Mouse (Mus musculus) left cerebral cortex, postnatal 10 days (tissue): ENCODE data around the gene Zfp983. TPM values are rescaled to one million over a fixed set of nuclear protein-coding genes. Genes with fewer than 3 reads are reported as not detected.
A peak's percentile ranks its signal among the peaks of the same experiment; 100 is the strongest.
"Not testable (repeated sequence)": the region's sequence is repeated elsewhere in the genome, so short reads cannot be mapped to it uniquely, and the experiment has no call there.

Experiments
- DNase-seq, 2 experiments: peaks; one replicate each; pipeline ENCODE4 v3.0.0; 2021 to 2022; ENCODE audit warnings: low spot score in 2 of 2, mixed read lengths in 1 of 2; ENCODE audit errors: extremely low spot score in 1 of 2
- intact Hi-C: fragments of 180-260 bp; cut with DNase I; formaldehyde crosslinking; loops from one replicate; pipeline ENCODE4 v1.15.1; 2025
- total RNA-seq, 2 experiments: library from RNA; stranded (reverse); gene quantifications; 2 replicates each; pipeline ENCODE4 v1.2.3; 2021

Gene Zfp983
- 10 to 100 TPM; 11.9 to 13.6 TPM for total RNA-seq

DNA sequence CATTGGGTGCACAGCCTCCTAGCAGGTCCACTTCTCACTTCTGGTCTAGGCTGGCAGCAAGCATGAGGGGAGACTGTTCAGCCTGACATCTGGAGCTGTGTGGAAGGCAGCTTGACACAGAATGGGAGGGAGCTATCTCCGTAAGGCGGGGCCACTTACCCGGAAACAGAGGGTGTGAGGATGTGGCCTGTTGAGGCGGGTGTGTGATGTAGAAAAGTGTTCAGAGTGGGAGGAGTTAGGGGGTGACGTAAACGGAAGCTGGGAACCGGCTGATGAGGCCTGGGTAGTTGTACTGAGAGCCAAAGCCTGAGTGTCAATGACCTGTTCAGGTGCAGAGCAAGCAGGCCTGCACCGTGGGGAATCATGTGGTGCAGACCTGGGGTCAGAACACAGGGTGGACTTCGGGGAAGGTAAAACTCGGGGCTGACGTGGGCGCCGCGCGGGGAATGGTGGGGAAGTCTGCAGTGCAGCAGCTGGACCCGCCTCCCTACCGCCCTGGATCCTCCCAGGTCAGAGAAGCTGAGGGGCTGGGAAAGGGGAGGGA, at the start of gene Zfp983:
Gene Zfp983 (plus strand): TSS at position 261 of the 544 bp plus-strand sequence.
- DNase-seq, result peak; percentile 63 to 86
- intact Hi-C loops, result not testable (repeated sequence)

DNA sequence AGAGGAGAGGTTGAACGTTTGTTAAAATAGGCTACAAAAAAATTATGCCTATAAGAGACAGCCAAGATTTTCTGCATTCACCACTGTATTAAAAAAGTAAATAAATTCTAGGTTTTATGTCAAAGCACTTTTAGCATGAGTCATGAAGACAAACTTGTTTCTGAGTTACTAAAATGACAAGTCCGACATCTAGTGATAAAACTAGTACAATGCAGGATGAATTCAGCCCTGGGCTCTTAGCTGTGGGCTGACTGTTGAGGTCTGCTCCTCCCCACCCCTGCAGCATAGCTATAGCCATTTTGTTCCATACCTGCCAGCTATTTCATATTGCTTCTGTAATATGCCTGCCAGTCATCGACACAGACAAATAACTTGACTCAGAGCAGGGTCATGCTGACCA, 34.1 kb upstream of the Zfp983 start:
- DNase-seq, result no peak
- intact Hi-C loops, result no loop called here

DNA sequence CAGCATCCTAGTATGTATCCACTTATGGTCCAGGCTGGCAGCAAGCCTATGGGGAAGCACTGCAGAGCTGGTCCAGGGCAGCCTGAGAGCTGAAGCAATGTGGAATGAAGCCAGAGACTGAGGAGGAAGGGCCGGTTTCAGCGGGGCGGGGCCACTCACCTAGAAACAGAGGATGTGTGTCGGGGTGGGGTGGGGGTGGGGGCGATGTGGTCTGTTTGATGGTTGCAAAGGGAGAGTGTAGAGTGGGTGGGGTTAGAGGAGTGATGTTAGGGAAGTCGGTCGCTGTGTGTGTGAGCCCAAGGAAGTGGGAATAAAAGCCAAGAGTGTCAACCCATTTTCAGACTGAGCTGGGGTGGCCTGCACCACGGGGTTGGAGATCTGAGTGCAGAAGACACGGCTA, 33.1 kb upstream of the Zfp983 start:
- intact Hi-C loops, result no loop called here

DNA sequence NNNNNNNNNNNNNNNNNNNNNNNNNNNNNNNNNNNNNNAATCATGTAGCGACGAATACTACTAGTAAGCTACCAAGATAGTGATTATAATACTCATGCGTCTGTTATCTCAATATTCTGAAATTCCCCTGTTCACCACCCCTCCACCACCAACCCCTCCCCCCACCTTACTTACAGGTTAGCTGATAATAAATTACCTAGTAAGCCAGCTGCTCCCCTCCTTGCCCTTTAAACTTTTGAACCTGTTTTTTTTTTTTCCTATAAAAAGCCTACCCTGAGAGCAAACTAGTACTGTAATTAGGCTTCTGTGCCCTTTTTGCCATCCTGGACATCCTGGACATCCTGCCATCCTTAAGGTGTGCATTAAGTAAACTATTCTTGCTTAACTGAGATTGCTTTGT, 26.8 kb upstream of the Zfp983 start:
- intact Hi-C loops, result no loop called here

More for the DNA sequence above, 33.1 kb upstream of the Zfp983 start:
- DNase-seq, result no peak

DNA sequence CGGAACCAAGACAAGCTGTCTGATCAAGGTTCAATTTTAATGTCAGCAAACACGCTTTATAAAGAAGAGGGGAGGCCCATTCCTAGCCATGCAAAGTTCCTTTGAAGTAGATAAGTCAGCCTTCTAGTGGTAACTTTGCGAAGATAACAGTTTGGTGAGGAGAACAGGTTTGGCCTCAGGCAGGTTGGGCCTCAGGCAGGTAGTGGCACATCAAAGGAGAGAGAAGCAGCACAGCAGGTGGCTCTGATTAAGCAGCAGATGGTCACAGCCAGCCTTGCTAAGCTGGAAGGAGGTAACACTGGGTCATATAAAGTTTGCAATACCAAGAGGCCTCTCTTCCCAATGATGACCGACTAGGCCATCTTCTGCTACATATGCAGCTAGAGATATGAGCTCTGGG, 14.7 kb upstream of the Zfp983 start:
- intact Hi-C loops, DNase-seq: not testable (repeated sequence)

More for the DNA sequence above, 26.8 kb upstream of the Zfp983 start:
- no peak for DNase-seq

DNA sequence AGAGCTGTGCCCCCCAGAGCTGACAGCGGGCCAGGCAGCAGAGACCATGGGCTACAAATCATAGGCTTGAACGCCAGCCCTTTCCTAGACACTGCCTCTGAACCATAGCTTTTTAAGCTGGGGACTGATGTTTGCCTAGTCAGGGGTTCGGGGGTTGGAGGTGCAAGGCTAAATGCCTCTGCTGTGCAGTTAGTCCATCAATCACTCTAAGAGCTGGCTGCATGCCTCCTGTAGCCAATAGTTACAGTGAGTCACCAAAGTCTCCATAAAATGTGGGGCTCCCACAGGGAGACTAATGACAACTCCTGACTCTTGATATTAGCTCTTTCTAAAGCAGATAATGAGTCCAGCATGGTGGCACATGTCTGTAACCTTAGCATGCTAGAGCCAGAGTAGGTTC, 1.6 kb upstream of the Zfp983 start:
- DNase-seq, result no peak
- intact Hi-C loops, result loop anchor here (2.0 kb wide), 1 partner anchor 30 kb away; no protein-coding TSS in a partner anchor

DNA sequence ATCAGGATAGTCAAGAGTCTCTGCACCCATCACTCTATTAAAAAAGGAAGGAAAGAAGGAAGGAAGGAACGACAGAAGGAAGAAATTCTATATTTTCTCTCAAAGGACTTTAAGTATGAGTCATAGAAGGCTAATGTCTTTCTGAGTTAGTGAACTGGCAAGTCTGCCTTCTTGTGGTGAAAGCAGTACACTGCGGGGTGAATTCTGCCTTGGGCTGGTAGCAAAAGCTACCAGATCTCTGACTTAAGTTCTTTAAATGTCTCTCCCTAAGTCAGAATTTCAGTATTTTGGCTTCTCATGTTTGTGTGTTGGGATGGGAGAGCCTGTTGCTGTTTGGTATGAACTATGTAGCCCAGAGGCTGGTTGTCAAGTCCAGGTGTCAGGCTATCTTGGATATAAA, 488 bp upstream of the Zfp983 start:
- intact Hi-C loops, result loop anchor here (2.0 kb wide), 1 partner anchor 29 kb away; no protein-coding TSS in a partner anchor
- DNase-seq, result peak in 1 of 2 experiments; percentile 24

DNA sequence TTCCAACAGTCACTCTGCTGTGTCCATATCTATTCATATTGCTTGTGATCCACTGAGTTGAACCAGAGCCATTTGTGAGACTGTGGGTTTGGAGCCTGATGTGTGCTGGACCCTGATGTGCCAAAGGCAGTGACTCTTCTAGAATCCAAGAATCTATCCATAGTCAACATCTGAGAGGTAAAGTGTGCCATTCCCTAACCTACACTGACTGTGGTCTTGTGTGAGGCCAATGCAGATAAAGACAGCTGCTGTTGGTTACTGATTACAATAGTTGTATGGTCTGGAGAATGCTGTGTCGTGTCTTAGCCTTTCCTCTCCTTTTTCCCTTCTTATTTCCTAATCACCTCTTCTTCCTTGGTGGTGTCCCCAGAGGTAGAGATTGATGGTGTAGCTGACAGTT, 28.4 kb downstream of the Zfp983 start:
- intact Hi-C loops, result loop anchor here (2.0 kb wide), 1 partner anchor 30 kb away; no protein-coding TSS in a partner anchor
- not testable (repeated sequence) for DNase-seq

DNA sequence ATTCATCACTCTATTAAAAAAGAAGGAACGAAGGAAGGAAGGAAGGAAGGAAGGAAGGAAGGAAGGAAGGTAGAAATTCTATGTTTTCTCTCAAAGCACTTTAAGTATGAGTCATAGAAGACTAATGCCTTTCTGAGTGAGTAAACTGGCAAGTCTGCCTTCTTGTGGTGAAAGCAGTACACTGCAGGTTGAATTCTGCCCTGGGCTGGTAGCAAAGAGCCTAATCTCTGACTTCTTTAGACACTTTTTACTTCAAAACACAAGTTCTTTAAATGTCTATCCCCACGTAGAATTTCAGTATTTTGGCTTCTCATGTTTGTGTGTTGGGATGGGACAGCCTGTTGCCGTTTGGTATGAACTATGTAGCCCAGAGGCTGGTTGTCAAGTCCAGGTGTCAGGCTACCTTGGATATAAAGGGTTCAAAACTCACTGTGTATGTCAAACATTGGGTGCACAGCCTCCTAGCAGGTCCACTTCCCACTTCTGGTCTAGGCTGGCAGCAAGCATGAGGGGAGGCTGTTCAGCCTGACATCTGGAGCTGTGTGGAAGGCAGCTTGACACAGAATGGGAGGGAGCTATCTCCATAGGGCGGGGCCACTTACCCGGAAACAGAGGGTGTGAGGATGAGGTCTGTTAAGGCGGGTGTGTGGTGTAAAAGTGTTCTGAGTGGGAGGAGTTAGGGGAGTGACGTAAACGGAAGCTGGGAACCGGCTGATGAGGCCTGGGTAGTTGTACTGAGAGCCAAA, 29.0 kb downstream of the Zfp983 start:
- intact Hi-C loops, result loop anchor here (2.0 kb wide), 1 partner anchor 31 kb away; no protein-coding TSS in a partner anchor
- peak; percentile 76 to 89 for DNase-seq

DNA sequence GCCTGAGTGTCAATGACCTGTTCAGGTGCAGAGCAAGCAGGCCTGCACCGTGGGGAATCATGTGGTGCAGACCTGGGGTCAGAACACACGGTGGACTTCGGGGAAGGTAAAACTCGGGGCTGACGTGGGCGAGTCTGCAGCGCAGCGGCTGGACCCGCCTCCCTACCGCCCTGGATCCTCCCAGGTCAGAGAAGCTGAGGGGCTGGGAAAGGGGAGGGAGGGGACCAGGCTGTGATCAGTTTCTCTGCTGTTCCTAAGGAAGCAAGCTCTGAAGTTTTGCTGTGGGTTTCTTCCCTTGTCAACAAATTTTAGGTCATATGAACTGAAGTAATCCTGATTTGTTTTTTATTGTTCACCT, 29.6 kb downstream of the Zfp983 start:
- DNase-seq, intact Hi-C loops: not testable (repeated sequence)

DNA sequence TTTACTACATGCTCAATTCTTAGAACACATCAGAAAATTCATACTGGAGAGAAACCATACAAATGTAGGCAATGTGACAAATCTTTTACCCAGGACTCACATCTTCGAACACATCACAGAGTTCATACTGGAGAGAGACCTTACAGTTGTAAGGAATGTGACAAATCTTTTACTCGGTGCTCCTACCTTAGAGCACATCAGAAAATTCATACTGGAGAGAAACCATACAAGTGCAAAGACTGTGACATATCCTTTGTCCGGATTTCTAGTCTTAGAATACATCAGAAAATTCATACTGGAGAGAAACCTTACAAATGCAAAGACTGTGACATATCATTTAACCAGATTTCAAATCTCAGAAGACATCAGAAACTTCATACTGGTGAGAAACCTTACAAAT, 41.1 kb downstream of the Zfp983 start, which contains the start of gene Gm10226:
Gene Gm10226 (plus strand): TSS at position 301 of the 400 bp plus-strand sequence.
- no peak for DNase-seq

DNA sequence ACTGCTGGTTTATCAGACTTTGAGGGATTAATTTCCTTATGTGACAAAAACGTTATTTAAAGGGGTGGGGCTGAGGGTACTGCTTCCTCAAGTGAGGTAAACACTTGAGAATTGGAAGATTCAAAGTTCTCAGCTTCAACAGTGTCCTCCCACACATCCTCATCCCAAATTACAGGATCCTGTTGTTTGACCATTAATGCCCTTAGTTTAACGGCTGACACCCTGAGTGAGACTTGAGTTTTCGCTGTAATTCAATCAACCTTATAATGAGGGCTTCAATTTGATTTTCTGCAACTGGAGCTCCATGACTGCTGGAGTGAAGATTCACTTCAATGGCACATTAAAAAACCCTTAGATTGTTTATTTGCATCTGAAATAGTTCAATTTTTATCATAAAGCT, 42.9 kb downstream of the Zfp983 start:
- intact Hi-C loops, result loop anchor here (2.0 kb wide), 1 partner anchor 31 kb away; no protein-coding TSS in a partner anchor

More for the DNA sequence above, 41.1 kb downstream of the Zfp983 start, which contains the start of gene Gm10226:
- intact Hi-C loops, result no loop called here

DNA sequence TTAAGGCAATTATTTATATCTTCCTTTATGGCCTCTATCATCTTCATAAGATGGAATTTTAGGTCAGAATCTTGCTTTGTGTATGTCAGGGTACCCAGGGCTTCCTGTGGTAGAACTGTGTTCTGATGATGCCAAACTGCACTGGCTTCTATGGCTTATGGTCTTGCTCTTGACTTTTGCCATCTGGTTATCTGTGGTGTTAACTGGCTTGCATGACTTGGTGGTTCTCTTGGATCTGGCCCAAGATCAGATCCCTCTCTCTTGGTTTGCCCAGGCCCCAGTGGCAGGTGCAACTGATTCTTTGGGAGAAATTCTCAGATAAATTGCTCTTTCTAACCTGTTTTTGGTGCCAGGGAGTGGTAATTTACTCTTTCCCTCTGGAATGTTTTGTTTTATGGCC, 45.6 kb downstream of the Zfp983 start:
- no peak for DNase-seq
- intact Hi-C loops, result no loop called here

More for the DNA sequence above, 42.9 kb downstream of the Zfp983 start:
- no peak for DNase-seq

DNA sequence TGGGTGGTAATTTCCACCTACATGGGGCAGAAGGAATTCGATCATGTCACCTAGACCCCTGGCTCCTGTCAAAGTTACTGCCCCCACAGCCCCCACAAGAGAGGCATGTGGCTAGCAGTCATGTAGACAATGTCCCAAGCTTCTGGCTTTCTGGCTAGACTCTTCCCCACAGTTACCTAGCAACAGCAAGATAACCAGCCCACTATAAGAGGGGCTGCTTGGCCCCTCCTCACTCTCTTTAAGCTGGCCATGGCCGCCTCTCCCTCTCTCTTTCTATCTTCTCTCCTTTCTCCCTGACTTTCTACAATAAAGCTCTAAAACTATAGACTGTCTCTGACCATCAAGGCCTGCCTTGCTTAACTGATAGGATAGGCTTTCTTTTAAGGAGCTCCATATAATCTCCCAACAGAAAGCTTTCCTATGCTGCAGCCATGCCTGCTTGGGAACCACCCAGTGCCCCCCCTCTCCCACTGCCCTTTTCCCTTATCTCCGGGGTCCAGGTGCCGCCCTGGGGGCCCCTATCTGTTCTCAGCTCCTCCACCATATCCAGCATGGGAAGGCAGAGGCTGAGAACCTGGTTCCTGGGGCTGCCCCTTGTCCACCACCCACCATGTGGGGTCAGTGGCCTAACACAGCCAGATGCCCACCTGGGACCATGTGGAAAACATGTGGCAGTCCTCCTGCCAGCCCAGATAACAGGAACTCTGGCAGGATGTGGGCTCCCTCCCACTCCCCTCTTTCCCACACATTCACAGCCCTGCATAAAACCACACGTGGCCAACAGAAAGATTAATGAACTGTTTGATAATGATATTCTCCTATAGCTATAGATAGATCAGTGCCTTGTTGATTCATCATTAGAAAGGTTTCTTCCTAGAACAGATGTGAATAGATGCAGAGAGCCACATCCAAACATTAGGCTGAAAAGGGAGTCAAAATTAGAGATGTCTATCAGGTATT, 52.1 kb downstream of the Zfp983 start:
- no peak for DNase-seq
- intact Hi-C loops, result no loop called here

DNA sequence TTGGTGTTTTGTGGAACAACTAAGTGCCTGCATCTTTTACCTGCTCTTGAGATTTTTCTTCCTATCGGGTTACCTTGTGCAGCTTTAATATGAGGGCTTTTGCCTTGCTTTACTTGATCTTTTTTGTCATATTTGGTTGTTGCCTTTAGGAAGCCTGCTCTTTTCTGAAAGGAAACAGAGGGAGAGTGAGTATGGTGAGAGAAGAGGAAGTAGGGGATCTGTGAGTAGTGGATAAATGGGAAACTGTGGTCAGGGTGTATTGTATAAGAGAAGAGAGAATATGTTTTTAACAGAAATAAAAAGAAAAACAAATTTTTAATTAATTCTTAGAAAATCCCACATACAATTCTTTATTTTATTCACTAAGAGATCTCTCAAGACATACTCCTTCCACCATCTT, 53.0 kb downstream of the Zfp983 start:
- intact Hi-C loops, result no loop called here
- DNase-seq, result no peak

DNA sequence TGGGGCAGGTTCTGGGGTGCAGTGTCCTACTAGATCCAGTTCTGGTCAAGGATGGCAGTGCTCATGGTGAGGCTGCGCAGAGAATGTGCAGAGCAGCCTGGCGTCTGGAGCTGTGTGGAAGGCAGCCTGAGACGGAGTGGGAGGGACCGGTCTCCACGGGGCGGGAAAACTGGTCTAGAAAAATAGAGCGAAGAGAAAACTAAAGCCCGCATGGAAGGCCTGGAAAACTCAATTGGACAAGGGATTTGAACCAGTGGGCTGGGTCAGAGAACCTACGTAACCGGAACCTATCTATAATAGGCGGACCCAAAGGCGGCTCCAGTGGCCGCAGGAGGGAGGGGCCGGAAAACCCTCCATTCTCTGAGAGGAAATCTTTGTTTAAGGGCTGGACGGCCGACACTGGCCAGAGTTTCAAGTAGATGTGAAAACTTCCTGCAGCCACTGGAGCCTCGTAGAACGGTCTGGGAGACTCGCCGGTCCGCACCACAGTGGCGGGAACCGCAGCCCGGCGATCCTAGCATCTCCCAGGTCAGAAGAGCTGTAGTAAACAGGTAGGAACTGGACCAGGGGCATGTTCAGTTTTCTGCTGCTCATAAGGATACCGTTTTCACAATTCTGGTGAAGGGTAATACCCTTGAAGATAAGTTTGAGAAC, 57.0 kb downstream of the Zfp983 start, which contains the start of gene Zfp760:
Gene Zfp760 (plus strand): TSS at position 399 of the 654 bp plus-strand sequence.
- intact Hi-C loops, result no loop called here
- peak; percentile 86 to 90 for DNase-seq

DNA sequence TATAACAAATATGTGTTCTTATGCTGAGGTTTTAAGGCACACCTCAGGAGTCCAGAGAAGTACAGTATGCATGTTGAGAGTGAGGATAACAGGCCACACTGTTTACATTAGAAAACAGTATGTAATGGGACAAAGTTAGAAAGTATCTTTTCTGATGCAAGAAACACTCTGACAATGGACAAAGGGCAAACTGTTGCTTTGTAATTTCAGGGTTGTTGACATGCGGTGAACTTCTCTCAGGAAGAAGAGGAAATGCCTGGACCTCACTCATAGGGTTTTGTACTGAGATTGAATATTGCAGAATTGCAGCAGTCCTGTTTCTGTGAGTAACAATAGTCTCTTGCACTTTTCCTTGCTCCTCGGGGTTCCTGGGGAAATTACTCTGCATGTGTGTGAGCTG, 58.0 kb downstream of the Zfp983 start:
- intact Hi-C loops, result no loop called here
- no peak for DNase-seq
